Mouse (Mus musculus) WW6 (cell line): ENCODE measurements around the gene Tsen54.
"Not testable (repeated sequence)": the region's sequence is repeated elsewhere in the genome, so short reads cannot be mapped to it uniquely, and the experiment has no call there.

Source experiments
- DNase-seq: peaks from one replicate; pipeline ENCODE4 v3.0.0-alpha.2; 2013; ENCODE audit warnings: low read depth, low spot score

The Tsen54 gene

GRCm38 (mm10) chr11:115829036-115829435 is 14.5 kb downstream of the Tsen54 start:
- DNase-seq = no peak

GRCm38 (mm10) chr11:115830550-115831325 is 16.2 kb downstream of the Tsen54 start:
- DNase-seq = no peak

- DNase-seq = no peak
Measured at GRCm38 (mm10) chr11:115831518-115831917, 17.0 kb downstream of the Tsen54 start.

GRCm38 (mm10) chr11:115832064-115832463 is 17.5 kb downstream of the Tsen54 start:
- DNase-seq = no peak

- no peak for DNase-seq
Measured at GRCm38 (mm10) chr11:115832523-115832922, 18.0 kb downstream of the Tsen54 start.

GRCm38 (mm10) chr11:115833021-115833513 is 18.5 kb downstream of the Tsen54 start:
- no peak for DNase-seq

GRCm38 (mm10) chr11:115834033-115834432 is 19.5 kb downstream of the Tsen54 start:
- no peak for DNase-seq

- DNase-seq = no peak
Measured at GRCm38 (mm10) chr11:115836656-115837395, 22.3 kb downstream of the Tsen54 start.

GRCm38 (mm10) chr11:115837606-115838345 is 23.3 kb downstream of the Tsen54 start:
- DNase-seq = no peak

- no peak for DNase-seq
Measured at GRCm38 (mm10) chr11:115838895-115839311, 24.4 kb downstream of the Tsen54 start.

- no peak for DNase-seq
Measured at GRCm38 (mm10) chr11:115839732-115840131, 25.2 kb downstream of the Tsen54 start.

- DNase-seq = no peak
Measured at GRCm38 (mm10) chr11:115841044-115841443, 26.5 kb downstream of the Tsen54 start.

- DNase-seq = no peak
Measured at GRCm38 (mm10) chr11:115841961-115842550, 27.5 kb downstream of the Tsen54 start.

GRCm38 (mm10) chr11:115843141-115843890 is 28.8 kb downstream of the Tsen54 start:
- no peak for DNase-seq

GRCm38 (mm10) chr11:115843891-115844239 is 29.3 kb downstream of the Tsen54 start:
- DNase-seq = no peak

- no peak for DNase-seq
Measured at GRCm38 (mm10) chr11:115844240-115844639, 29.7 kb downstream of the Tsen54 start.

- no peak for DNase-seq
Measured at GRCm38 (mm10) chr11:115845819-115846218, 31.3 kb downstream of the Tsen54 start.

GRCm38 (mm10) chr11:115854674-115855073 is 40.1 kb downstream of the Tsen54 start:
- no peak for DNase-seq

GRCm38 (mm10) chr11:115857146-115857545 is 42.6 kb downstream of the Tsen54 start:
- DNase-seq = not testable (repeated sequence)

GRCm38 (mm10) chr11:115857936-115858335 is 43.4 kb downstream of the Tsen54 start:
- no peak for DNase-seq

- DNase-seq = no peak
Measured at GRCm38 (mm10) chr11:115858354-115858753, 43.8 kb downstream of the Tsen54 start, which contains the start of gene Myo15b. TSS of gene Myo15b (plus strand) at chr11:115858406.
